Mouse (Mus musculus): Measurements from ENCODE around the gene Mab21l2. TPM values are rescaled to one million over a fixed set of nuclear protein-coding genes. Genes with fewer than 3 reads are reported as not detected.

Gene Mab21l2
- polyA plus RNA-seq, 1 experiment = not detected

DNA sequence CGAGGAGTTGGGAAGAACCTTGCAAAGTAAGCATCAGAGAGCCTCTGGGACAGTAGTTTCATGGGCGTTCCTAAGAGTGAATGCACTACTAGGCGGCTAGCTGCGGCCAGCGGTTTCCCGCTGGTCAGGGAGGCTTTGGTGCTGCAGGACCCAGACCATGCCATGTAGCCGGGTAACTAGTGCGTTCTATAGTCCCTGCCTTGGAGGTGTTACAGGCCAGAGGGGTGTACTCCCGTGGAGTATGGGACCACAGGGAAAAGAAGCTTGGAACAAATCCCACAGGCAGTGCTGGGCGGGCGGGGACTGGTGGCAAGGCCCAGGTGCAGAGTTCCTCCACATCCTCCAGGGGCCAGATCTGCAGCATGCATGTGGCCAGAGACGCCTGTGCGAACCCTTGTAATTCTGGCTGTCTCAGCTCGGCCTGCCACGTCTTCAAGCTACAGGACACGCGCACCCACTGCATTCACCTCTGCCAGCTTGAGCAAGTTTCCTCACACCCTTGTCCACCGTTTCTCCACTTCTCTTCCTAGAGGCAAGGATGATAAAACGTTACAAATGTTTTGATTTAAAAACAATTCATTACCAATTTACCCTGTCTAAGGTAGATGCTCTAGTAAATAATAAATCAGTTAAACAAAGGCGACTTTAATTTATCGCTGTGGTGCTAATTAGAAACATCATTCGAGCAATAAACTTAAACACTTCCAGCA, 2.0 kb upstream of the Mab21l2 start:
- TF ChIP-seq CTCF (IDR thresholded peaks at IDR 0.05; ENCODE audit: extremely low read depth, insufficient read depth, insufficient read length, insufficient replicate concordance) (no peak), POLR2A (IDR thresholded peaks at IDR 0.05; ENCODE audit: low read depth, low read length) (no peak)
- DNase-seq (ENCODE audit: low read depth in 1 of 2, low spot score in 2 of 2) = no peak
- 76% methylated on average over 22 of the region's 22 CpGs for WGBS

DNA sequence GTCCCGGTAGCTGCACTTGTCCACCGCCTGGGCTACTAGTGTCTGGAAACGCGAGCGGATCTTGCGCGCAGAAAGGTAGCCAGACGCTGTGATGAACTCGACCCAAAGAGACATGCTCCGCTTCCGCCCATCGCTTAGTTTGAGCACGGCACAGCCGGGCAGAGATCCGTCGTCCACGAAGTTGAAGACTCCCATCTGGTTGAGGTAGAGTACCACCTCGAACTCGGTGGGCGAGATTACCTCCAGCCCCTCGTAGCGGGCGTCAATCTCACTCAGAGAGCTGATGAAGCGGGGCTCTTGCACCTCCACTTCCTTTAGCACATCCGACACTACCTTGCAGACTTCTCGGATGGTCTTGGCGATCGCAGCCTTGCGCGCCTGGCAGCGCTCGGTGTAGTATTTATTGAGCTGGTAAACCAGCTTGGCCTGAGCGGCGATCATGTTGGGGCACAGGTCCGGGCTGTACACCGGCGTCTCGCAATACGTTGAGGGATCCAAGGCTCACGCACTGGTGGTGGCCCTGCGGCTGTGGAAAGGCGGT, 1.1 kb downstream of the Mab21l2 start:
- Histone ChIP-seq H3K27me3 (ENCODE audit: control insufficient read depth, insufficient read depth, low read length) (peaks cover 19% of the 10 kb centered on the region), H3K27ac (ENCODE audit: insufficient read depth, low read length) (no peak overlapping the region), H3K36me3 (ENCODE audit: control insufficient read depth, insufficient read depth, low read length) (no peaks in the 10 kb centered on the region; the same call in 1 of the 2 replicates), H3K4me3 (ENCODE audit: extremely low read depth, insufficient read depth, insufficient read length) (peak overlapping the region; percentile 51), H3K4me1 (ENCODE audit: control insufficient read depth, insufficient read depth, insufficient read length) (peaks cover 5% of the 10 kb centered on the region)
- peak in 1 of 2 experiments; percentile 10 for DNase-seq (ENCODE audit: low read depth in 1 of 2, low spot score in 2 of 2)
- 10% methylated on average over 42 of the region's 42 CpGs for WGBS
- TF ChIP-seq CTCF (IDR thresholded peaks at IDR 0.05; ENCODE audit: extremely low read depth, insufficient read depth, insufficient read length, insufficient replicate concordance) (no peak), POLR2A (IDR thresholded peaks at IDR 0.05; ENCODE audit: low read depth, low read length) (no peak)

More for the DNA sequence above, 2.0 kb upstream of the Mab21l2 start:
- Histone ChIP-seq H3K27ac (ENCODE audit: insufficient read depth, low read length) (no peak overlapping the region), H3K27me3 (ENCODE audit: control insufficient read depth, insufficient read depth, low read length) (peaks cover 16% of the 10 kb centered on the region), H3K4me1 (ENCODE audit: control insufficient read depth, insufficient read depth, insufficient read length) (peaks cover 5% of the 10 kb centered on the region), H3K36me3 (ENCODE audit: control insufficient read depth, insufficient read depth, low read length) (no peaks in the 10 kb centered on the region), H3K4me3 (ENCODE audit: extremely low read depth, insufficient read depth, insufficient read length) (no peak overlapping the region)

DNA sequence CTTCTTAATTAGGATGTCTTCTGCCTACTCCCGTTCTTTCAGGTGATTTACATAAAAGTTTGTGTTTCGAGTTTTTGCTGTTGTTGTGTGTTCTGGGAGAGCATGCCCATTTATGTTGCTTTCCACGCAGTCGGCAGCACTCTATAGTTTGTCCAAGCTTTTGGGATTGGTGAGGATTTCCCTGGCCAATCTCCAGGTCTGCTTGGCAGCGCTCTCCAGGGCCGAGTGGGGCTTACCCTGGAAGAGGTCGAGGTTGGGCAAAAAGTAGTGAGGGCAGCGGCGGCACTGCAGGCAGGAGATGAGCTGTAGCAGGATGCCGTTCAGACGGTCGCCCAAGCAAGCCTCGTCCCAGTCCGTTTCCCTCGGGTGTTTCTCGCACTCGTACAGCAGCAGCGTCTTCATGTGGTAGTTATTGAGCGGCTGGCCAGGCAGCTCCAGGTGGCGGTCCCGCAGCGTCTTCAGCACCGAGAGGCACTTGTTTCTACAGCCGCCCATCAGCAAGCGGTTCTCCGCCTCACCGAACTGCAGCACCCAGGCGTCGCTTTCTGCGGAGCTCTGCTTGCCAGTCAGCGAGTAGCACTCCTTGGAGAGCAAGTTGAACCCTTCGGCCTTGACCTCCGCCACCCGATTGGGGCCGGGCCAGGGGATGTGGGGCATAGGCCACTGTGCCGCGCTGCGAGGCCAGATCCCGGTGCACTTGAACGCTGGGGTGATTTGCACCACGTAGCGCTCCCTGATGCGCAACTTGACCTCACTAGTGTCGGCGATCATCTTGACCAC, 1.8 kb downstream of the Mab21l2 start:
- WGBS = 4% methylated on average over 45 of the region's 45 CpGs
- Histone ChIP-seq H3K4me1 (ENCODE audit: control insufficient read depth, insufficient read depth, insufficient read length) (peaks cover 5% of the 10 kb centered on the region), H3K36me3 (ENCODE audit: control insufficient read depth, insufficient read depth, low read length) (no peaks in the 10 kb centered on the region; the same call in 1 of the 2 replicates), H3K27me3 (ENCODE audit: control insufficient read depth, insufficient read depth, low read length) (peaks cover 19% of the 10 kb centered on the region), H3K4me3 (ENCODE audit: extremely low read depth, insufficient read depth, insufficient read length) (peak overlapping the region; percentile 51), H3K27ac (ENCODE audit: insufficient read depth, low read length) (no peak overlapping the region)
- no peak for TF ChIP-seq CTCF (IDR thresholded peaks at IDR 0.05; ENCODE audit: extremely low read depth, insufficient read depth, insufficient read length, insufficient replicate concordance)
- TF ChIP-seq POLR2A (IDR thresholded peaks at IDR 0.05; ENCODE audit: low read depth, low read length) = no peak
- DNase-seq (ENCODE audit: low read depth in 1 of 2, low spot score in 2 of 2) = peak in 1 of 2 experiments; percentile 49

DNA sequence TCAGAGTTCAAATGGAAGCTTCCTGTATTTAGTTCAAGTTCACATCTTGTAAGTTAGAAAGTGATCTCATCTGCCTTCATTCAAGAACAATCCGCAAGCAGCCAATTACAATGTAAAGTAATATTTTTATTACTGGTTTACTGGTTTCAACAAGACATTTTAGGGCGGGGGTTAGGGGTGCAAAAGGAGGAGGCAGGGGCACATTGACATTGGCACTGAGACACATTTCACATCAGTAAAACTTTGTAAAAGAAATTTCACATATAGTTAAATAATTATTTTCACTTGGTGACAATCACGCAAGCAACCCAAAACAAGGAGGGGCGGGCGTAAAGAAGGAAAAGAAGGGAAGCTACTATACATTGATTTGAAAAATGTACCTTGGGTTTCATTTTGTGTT, 2.5 kb downstream of the Mab21l2 start:
- H3K4me3 ChIP-seq (ENCODE audit: extremely low read depth, insufficient read depth, insufficient read length) = no peak overlapping the region; the same call in 1 of the 2 replicates
- peaks cover 19% of the 10 kb centered on the region for H3K27me3 ChIP-seq (ENCODE audit: control insufficient read depth, insufficient read depth, low read length)
- no peak for DNase-seq (ENCODE audit: low read depth in 1 of 2, low spot score in 2 of 2)
- WGBS = 31% methylated on average over 5 of the region's 5 CpGs
- H3K36me3 ChIP-seq (ENCODE audit: control insufficient read depth, insufficient read depth, low read length) = peaks cover 3% of the 10 kb centered on the region; the same call in 1 of the 2 replicates
- H3K4me1 ChIP-seq (ENCODE audit: control insufficient read depth, insufficient read depth, insufficient read length) = peaks cover 5% of the 10 kb centered on the region
- TF ChIP-seq CTCF (IDR thresholded peaks at IDR 0.05; ENCODE audit: extremely low read depth, insufficient read depth, insufficient read length, insufficient replicate concordance) (no peak), POLR2A (IDR thresholded peaks at IDR 0.05; ENCODE audit: low read depth, low read length) (no peak)
- H3K27ac ChIP-seq (ENCODE audit: insufficient read depth, low read length) = no peak overlapping the region

DNA sequence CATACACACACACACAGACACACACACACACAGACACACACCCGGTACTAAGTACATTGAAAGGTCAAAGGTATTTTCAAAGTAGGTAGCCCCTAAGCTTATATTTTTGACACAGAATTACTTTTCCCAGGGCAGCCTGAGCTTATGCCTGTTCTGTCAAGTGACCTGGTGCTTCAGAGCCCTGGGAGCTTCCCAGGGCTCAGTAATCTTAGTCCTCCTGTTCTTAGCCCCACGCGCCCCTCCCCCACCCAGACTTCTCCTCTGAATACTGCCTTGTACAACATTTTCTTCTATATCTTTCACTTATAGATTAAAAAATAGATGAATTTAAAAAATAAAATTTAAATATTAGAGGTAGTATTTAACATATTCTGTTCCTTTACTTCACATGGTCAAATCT, 3.6 kb downstream of the Mab21l2 start:
- WGBS = 96% methylated on average over 3 of the region's 3 CpGs
- no peak overlapping the region for H3K4me3 ChIP-seq (ENCODE audit: extremely low read depth, insufficient read depth, insufficient read length)
- TF ChIP-seq CTCF (IDR thresholded peaks at IDR 0.05; ENCODE audit: extremely low read depth, insufficient read depth, insufficient read length, insufficient replicate concordance) = no peak
- no peak for TF ChIP-seq POLR2A (IDR thresholded peaks at IDR 0.05; ENCODE audit: low read depth, low read length)

DNA sequence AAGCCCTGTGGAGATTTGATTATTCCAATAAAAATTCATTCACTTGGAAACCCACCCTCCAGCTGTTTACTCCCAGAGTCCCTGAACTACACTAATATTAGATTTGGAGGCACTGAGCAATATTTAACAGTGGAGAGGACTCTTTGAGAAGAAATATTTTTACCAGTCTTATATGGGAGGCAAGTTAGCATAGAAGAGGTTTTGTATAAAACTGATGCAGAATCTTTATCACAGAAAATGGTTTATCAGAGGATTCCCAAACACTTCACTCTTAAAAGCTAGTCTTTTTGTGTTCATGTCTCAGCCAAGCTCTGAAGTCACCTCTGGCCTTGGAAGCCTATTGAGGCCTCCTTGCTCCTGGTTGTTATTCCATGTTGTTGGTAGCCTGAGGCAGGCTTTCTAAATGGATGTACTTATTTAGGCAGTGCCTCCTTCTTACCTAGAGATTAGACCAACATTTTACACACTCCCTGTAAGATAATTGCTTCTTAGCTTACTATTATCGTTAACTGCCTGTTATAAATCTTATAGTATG, 6.5 kb downstream of the Mab21l2 start:
- Histone ChIP-seq H3K4me1 (ENCODE audit: control insufficient read depth, insufficient read depth, insufficient read length) (peaks cover 2% of the 10 kb centered on the region; the same call in 1 of the 2 replicates), H3K27ac (ENCODE audit: insufficient read depth, low read length) (no peak overlapping the region), H3K27me3 (ENCODE audit: control insufficient read depth, insufficient read depth, low read length) (peaks cover 8% of the 10 kb centered on the region), H3K36me3 (ENCODE audit: control insufficient read depth, insufficient read depth, low read length) (peaks cover 3% of the 10 kb centered on the region; the same call in 1 of the 2 replicates), H3K4me3 (ENCODE audit: extremely low read depth, insufficient read depth, insufficient read length) (no peak overlapping the region)
- no peak for TF ChIP-seq CTCF (IDR thresholded peaks at IDR 0.05; ENCODE audit: extremely low read depth, insufficient read depth, insufficient read length, insufficient replicate concordance)
- no peak for TF ChIP-seq POLR2A (IDR thresholded peaks at IDR 0.05; ENCODE audit: low read depth, low read length)
- DNase-seq (ENCODE audit: low read depth in 1 of 2, low spot score in 2 of 2) = no peak
- WGBS = 95% methylated on average over 1 of the region's 1 CpGs

More for the DNA sequence above, 3.6 kb downstream of the Mab21l2 start:
- H3K27ac ChIP-seq (ENCODE audit: insufficient read depth, low read length) = no peak overlapping the region
- DNase-seq (ENCODE audit: low read depth in 1 of 2, low spot score in 2 of 2) = no peak
- H3K36me3 ChIP-seq (ENCODE audit: control insufficient read depth, insufficient read depth, low read length) = peaks cover 3% of the 10 kb centered on the region; the same call in 1 of the 2 replicates
- peaks cover 19% of the 10 kb centered on the region for H3K27me3 ChIP-seq (ENCODE audit: control insufficient read depth, insufficient read depth, low read length)
- H3K4me1 ChIP-seq (ENCODE audit: control insufficient read depth, insufficient read depth, insufficient read length) = peaks cover 5% of the 10 kb centered on the region
